Mouse (Mus musculus): ENCODE measurements around the gene Zfp592.

DNA sequence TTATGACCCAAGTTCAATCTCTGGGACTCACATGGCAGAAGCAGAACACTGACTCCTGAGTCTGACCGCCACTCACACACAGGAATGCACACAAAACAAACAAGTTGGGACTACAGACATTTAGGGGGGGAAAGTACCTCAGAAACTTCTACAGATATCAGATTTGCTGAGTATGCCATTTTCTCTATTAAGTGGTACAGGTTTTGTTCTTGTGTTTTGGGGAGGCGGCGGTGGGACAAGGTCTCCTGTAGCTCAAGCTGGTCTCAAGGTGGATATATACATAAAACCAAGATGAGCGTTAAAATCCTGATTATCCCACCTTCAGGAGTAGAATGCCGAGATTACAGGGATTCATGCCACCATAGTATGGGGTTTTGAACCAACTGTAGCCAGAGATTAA, 1.9 kb upstream of the Zfp592 start:
- TF ChIP-seq POLR2A (IDR thresholded peaks at IDR 0.05; ENCODE audit: low read depth, low read length) (no peak), CTCF (IDR thresholded peaks at IDR 0.05; ENCODE audit: borderline replicate concordance, insufficient read depth, low read length) (no peak)

All from embryonic fibroblast, embryonic 13.5 days (primary cell).